ENCODE assay signal across 28 mouse cellular contexts in the genomic region with DNA sequence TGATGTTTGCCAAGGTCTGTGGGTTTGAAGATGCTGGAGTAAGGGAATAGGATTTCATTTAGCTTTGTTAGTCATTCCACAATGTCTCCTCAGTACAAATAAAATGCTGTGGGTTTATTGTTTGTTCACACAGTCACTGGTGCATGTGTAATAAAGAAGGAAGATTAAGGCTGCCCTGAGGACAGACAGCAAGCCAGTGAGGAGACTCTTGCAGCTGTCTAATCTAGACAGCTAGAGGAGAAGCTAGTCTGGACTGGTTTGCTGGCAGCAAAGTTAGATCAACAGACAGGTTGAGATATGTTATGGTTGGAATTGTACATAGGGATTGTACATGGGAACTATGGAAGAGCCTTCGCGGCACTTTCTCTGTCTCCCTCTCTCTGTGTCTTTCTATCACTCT. TPM values are rescaled to one million over a fixed set of nuclear protein-coding genes. Genes with fewer than 3 reads are reported as not detected.
"Had no signal": no experiment of that assay in that cellular context is flagged by ENCODE, and none has a peak within 500 bp of the region (broad histone marks: within the 10 kb centered on the region; RNA-seq: fewer than 3 reads in every experiment).

No protein-coding gene starts in this region.

- H3K4me3 ChIP-seq: gastrocnemius, adult 2 months; heart, embryonic 10.5 days; heart, embryonic 12.5 days; hindbrain, embryonic 13.5 days; hindbrain, embryonic 15.5 days; kidney, embryonic 15.5 days; layer of hippocampus, adult 2 months; left cerebral cortex, adult 2 months; limb, embryonic 10.5 days; limb, embryonic 12.5 days; liver, embryonic 13.5 days; liver, embryonic 15.5 days had no signal

- H3K9me3 ChIP-seq: hindbrain, embryonic 15.5 days; limb, embryonic 10.5 days; liver, embryonic 13.5 days; liver, embryonic 15.5 days had no signal

- H3K27me3 ChIP-seq: heart, embryonic 12.5 days; hindbrain, embryonic 13.5 days; hindbrain, embryonic 15.5 days; kidney, embryonic 15.5 days; limb, embryonic 12.5 days; liver, embryonic 13.5 days; liver, embryonic 15.5 days had no signal

- H3K27ac ChIP-seq: gastrocnemius, adult 2 months; heart, embryonic 10.5 days; hindbrain, embryonic 13.5 days; hindbrain, embryonic 15.5 days; hindbrain, postnatal 0 days; kidney, embryonic 15.5 days; kidney, postnatal 0 days; layer of hippocampus, adult 2 months; left cerebral cortex, adult 2 months; limb, embryonic 10.5 days; limb, embryonic 12.5 days; liver, embryonic 13.5 days; liver, embryonic 15.5 days had no signal

- ATAC-seq: hindbrain, postnatal 0 days; intestine, embryonic 16.5 days had no signal

- H3K4me2 ChIP-seq: heart, embryonic 12.5 days; hindbrain, embryonic 13.5 days; hindbrain, embryonic 15.5 days; kidney, embryonic 15.5 days; limb, embryonic 12.5 days; liver, embryonic 11.5 days; liver, embryonic 13.5 days; liver, embryonic 15.5 days had no signal

- H3K4me1 ChIP-seq: heart, embryonic 10.5 days; heart, embryonic 12.5 days; hindbrain, embryonic 13.5 days; hindbrain, embryonic 15.5 days; kidney, embryonic 15.5 days; limb, embryonic 10.5 days; limb, embryonic 12.5 days; liver, embryonic 13.5 days; liver, embryonic 15.5 days had no signal

- H3K9ac ChIP-seq: heart, embryonic 12.5 days; hindbrain, embryonic 13.5 days; hindbrain, embryonic 15.5 days; kidney, embryonic 15.5 days; limb, embryonic 12.5 days; liver, embryonic 13.5 days; liver, embryonic 15.5 days had no signal

- DNase-seq: gastrocnemius, adult 2 months; gastrocnemius, postnatal 10 days; gastrocnemius, postnatal 25 days; heart, adult 18-20 months; heart, postnatal 10 days; kidney, adult 11 months; kidney, adult 2 months; kidney, adult 9 months; kidney, postnatal 14 days; kidney, postnatal 36 days; liver; liver, embryonic 13.5 days had no signal

- H3K36me3 ChIP-seq: heart, embryonic 10.5 days; heart, embryonic 12.5 days; hindbrain, embryonic 13.5 days; hindbrain, embryonic 15.5 days; kidney, embryonic 15.5 days; limb, embryonic 10.5 days; limb, embryonic 12.5 days; liver, embryonic 13.5 days; liver, embryonic 15.5 days had no signal

RNA-seq across cellular contexts. Expression of a gene that starts 24.6 kb away (rescaled TPM):
- polyA plus RNA-seq: heart, embryonic 10.5 days; heart, embryonic 12.5 days; heart, embryonic 14.5 days; hindbrain, embryonic 11.5 days; hindbrain, embryonic 13.5 days; hindbrain, embryonic 15.5 days; hindbrain, postnatal 0 days; kidney, postnatal 0 days; limb, embryonic 10.5 days; limb, embryonic 12.5 days; liver, embryonic 11.5 days; liver, embryonic 13.5 days had no signal
